Mouse (Mus musculus) adrenal gland (tissue): ENCODE results near the gene Kndc1.

Experiments
- intact Hi-C: fragments of 180-260 bp; cut with DNase I; formaldehyde crosslinking; loops from one replicate; pipeline ENCODE4 v1.15.1; 2025
- microRNA-seq, 2 experiments: library from miRNA; unstranded; fragments of <30 nt; microRNA quantifications; one replicate each; pipeline ENCODE4; 2019

Gene Kndc1

GRCm38 (mm10) chr7:139979011-139979719 is 84.7 kb downstream of the Kndc1 start:
- intact Hi-C loops: loop anchor here (10.0 kb wide), 1 partner anchor 166 kb away; no protein-coding TSS in a partner anchor

DNA sequence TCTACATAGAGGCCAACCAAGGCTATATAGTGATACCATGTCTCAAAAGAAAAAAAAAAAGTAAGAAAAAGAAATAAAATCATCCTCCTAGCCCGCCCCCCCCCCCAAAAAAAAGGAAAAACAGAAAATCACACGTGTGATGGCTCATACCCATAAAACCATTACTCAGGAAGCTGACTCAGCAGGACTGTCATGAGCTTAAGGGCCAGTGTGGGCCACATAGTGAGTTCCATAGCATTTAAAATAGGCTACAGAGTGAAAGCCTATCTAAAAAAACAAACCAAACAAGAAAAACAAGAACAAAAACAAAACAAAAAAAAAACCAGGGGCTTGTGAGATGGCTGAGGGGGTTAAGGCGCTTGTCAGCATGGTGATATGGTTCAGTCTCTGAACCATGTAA is 86.3 kb downstream of the Kndc1 start:
- intact Hi-C loops: no loop called here

DNA sequence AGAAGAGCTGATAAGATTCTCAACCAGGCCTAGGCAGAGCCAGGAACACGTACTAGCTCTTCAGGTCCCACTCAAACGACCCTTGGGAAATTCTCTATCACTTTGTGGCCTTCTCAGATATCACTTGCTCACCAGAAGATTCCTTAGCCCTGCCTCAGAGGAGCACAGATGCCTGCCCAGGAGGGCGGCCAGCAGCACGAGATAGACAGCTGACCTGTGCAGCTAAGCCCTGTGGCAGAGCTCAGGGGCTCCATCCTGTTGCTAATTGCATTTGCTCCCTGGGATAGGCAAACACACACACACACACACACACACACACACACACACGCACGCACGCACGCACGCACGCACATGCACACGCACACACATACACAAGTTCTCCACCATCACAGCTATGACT is 87.6 kb downstream of the Kndc1 start:
- intact Hi-C loops: no loop called here

GRCm38 (mm10) chr7:139984505-139984904 is 90.0 kb downstream of the Kndc1 start:
- intact Hi-C loops: no loop called here

DNA sequence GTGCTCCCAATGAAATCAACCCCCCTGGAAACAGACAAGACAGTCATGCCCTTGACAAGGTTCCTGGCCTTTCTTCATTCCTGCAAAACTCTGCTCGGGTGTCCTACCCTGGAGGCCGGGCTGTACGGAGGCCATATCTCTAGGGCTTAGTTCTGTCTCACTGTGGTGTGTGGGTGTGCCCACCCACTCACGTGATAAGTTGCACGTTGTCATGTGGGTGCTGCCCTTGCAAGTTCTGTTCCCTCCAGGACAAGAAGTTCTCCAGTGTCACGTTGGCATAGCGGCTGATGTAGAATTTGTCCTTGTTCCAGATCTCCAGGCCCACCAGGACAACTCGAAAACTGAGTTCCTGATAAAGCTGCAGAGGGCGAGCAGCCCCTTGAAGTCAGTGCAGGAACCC is 93.8 kb downstream of the Kndc1 start:
- intact Hi-C loops: no loop called here

- intact Hi-C loops: loop anchor here (5.0 kb wide), 2 partner anchors 41 to 84 kb away; no protein-coding TSS in a partner anchor
Measured at GRCm38 (mm10) chr7:139990864-139991394, 96.4 kb downstream of the Kndc1 start.

Small RNAs within 50 kb of the gene (microRNA-seq; reads per million reads assigned to microRNA genes)
- gene Mir202 (72.3 to 115 reads per million in 2 experiments), gene Mir7062 (1.1 to 1.6 reads per million in 2 experiments), gene mmu-mir-7686 (0 reads per million in 2 experiments)
